Mouse (Mus musculus) heart, postnatal 10 days (tissue): ENCODE measurements around the gene Bag1. TPM values are rescaled to one million over a fixed set of nuclear protein-coding genes. Genes with fewer than 3 reads are reported as not detected.

Source experiments
- DNase-seq, 2 experiments: peaks; one replicate each; pipeline ENCODE4 v3.0.0; 2021
- intact Hi-C: fragments of 180-260 bp; cut with DNase I; formaldehyde crosslinking; loops from one replicate; pipeline ENCODE4 v1.15.1; 2025
- microRNA-seq, 2 experiments: library from miRNA; unstranded; fragments of <30 nt; microRNA quantifications; one replicate each; pipeline ENCODE4 v1.2.0; 2022
- total RNA-seq, 2 experiments: library from RNA; stranded (reverse); gene quantifications; 2 replicates each; pipeline ENCODE4 v1.2.3; 2021

Bag1 gene
- total RNA-seq, 2 experiments from 2014 or later: 202 to 209 TPM

DNA sequence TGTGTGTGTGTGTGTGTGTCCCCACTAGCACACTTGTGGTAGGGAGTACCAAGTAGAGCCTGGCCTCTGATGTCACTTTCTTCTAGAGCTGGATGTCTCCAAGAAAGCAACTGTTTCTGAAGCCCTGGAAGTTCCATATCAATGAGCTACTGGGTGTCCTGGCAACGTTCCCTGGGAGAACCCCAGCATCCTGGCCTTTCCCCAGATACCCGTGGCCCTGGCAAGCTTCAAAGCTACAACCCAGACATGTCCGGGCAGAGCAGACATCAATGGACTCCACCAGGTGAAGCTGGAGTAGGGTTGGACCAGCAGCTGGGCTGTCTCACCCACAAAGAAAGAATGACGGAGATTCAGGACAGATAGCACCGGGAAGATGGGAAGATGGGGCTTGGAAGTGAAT lies 56.9 kb downstream of the Bag1 start:
- intact Hi-C loops: no loop called here
- no peak for DNase-seq

- no peak for DNase-seq
- intact Hi-C loops: no loop called here
Measured at GRCm38 (mm10) chr4:40889983-40890382, 58.1 kb downstream of the Bag1 start.

- intact Hi-C loops: no loop called here
- peak in 1 of 2 experiments; percentile 44 for DNase-seq
Measured at GRCm38 (mm10) chr4:40889252-40889651, 58.8 kb downstream of the Bag1 start.

GRCm38 (mm10) chr4:40888839-40889238 lies 59.3 kb downstream of the Bag1 start:
- no peak for DNase-seq
- intact Hi-C loops: no loop called here

Small RNAs within 50 kb of the gene (microRNA-seq; reads per million reads assigned to microRNA genes)
- gene Mir3094: 0.35 to 0.71 reads per million in 2 experiments

Other genes with a start within 250 kb of the Bag1 start
- gene Aptx, start 245.1 kb downstream of the Bag1 start, total RNA-seq: 10 to 100 TPM; 18.0 to 18.1 TPM
- 100 to 1,000 TPM in 1 of 2 experiments, 10 to 100 TPM in 1; 95.0 to 120 TPM for gene Dnaja1, start 226.1 kb downstream of the Bag1 start, total RNA-seq
- 10 to 100 TPM; 38.7 to 40.8 TPM for gene Smu1, start 190.4 kb downstream of the Bag1 start, total RNA-seq
- gene B4galt1, start 94.3 kb downstream of the Bag1 start, total RNA-seq: 100 to 1,000 TPM in 1 of 2 experiments, 10 to 100 TPM in 1; 95.5 to 103 TPM
- gene Spink4, start 28.2 kb downstream of the Bag1 start, total RNA-seq: 1 to 10 TPM; 1.1 to 2.1 TPM
- gene Chmp5, start 113 bp upstream of the Bag1 start, total RNA-seq: 10 to 100 TPM; 38.9 to 43.7 TPM
- gene Nfx1, start 22.6 kb upstream of the Bag1 start, total RNA-seq: 10 to 100 TPM; 27.7 to 30.5 TPM
- gene Aqp7, start 99.8 kb upstream of the Bag1 start, total RNA-seq: 10 to 100 TPM; 35.0 to 36.4 TPM
- under 1 TPM in 1 of 2 experiments, not detected in 1; 0.53 TPM for gene Aqp3, start 149.9 kb upstream of the Bag1 start, total RNA-seq
- 10 to 100 TPM; 21.3 to 22.8 TPM for gene Nol6, start 176.2 kb upstream of the Bag1 start, total RNA-seq
- 100 to 1,000 TPM; 123 to 137 TPM for gene Ube2r2, start 187.4 kb upstream of the Bag1 start, total RNA-seq